Mouse (Mus musculus) heart, postnatal 25 days (tissue): ENCODE results near the gene Dab1. TPM values are rescaled to one million over a fixed set of nuclear protein-coding genes. Genes with fewer than 3 reads are reported as not detected.

ENCODE experiments used
- DNase-seq: peaks from one replicate; pipeline ENCODE4 v3.0.0; 2022; ENCODE audit warnings: low spot score
- intact Hi-C: fragments of 180-260 bp; cut with DNase I; formaldehyde crosslinking; loops from one replicate; pipeline ENCODE4 v1.15.1; 2025
- total RNA-seq, 2 experiments: library from RNA; stranded (reverse); gene quantifications; 2 replicates each; pipeline ENCODE4 v1.2.3; 2021

Gene Dab1
- total RNA-seq, 2 experiments from 2014 or later, result 0.11 TPM; not detected in 1

DNA sequence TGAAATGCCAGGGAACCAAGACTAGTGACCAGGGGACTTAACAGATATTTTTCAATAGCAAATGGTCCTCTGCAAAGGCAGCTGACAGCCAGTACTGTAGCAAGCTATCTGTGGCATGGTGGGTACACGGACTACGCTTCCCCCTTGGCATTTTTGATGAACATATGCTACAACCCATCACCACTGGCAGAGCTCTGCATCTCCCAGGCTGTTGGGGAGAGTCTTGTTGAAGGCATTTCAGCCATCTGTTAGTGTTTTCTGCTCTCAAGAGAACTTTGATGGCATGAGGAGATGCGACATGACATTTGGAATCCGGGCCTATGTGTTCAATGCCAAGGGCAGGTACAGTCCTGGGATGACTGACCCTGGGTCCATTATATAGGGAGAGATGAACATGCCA is 443.2 kb downstream of the Dab1 start:
- intact Hi-C loops, result no loop called here
- DNase-seq, result no peak

DNA sequence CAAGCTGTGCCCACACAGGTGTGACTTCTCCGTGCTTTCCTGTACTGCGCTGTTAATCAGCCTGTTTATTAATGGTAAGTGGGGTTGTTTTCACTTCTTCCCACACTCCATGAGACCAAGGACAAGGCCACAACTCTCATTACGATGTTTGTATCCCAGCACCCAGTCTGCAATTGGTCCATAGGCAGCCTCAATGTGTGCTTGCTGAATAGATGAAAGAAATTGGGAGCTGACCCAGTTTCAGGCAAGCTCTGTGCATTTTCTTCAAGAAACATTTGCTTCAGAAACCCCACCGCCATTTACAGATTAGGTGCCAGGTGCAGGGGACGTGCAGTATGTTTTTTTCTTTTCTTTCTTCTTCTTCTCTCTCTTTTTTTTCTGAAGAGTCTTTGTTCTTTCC is 447.7 kb downstream of the Dab1 start:
- DNase-seq, result no peak
- intact Hi-C loops, result no loop called here

DNA sequence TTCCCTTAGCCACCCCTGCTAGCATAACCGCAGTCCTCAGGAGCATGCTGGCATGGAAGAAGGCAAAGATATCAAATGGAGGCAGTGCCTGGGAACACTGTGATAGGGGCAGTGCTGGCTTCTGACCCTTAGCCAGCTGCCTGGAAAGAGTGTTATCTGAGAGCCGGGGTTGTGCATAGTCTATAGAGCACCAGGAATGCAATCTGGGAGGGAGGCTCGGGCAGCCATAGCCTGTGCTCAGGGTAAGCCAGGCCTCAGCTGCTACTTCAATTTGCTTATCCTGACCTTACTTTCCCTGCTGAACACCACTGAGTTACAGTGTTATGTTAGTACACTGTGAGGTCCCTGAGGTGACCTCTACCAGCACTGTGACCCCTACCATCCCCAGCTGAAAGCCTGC is 448.6 kb downstream of the Dab1 start:
- intact Hi-C loops, result no loop called here
- DNase-seq, result no peak

DNA sequence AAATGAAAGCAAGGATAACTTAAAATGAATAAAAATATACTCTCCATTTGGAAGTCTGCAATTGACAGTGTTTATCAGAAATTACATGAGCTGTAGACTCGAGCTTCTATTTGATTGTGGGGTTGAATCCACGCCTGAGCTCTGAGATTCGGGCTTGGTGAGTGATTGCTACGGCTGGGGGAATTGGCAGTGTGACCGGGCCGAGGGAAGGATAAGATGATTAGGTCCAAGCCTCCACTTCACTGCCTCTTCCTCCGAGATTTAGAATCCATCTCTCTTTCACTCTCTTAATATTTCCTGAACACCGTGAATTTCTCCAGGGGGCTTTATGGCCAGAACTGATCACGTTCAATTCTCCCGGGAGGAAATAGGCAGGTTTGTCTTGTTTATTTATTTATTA is 452.1 kb downstream of the Dab1 start:
- no peak for DNase-seq
- intact Hi-C loops, result no loop called here

DNA sequence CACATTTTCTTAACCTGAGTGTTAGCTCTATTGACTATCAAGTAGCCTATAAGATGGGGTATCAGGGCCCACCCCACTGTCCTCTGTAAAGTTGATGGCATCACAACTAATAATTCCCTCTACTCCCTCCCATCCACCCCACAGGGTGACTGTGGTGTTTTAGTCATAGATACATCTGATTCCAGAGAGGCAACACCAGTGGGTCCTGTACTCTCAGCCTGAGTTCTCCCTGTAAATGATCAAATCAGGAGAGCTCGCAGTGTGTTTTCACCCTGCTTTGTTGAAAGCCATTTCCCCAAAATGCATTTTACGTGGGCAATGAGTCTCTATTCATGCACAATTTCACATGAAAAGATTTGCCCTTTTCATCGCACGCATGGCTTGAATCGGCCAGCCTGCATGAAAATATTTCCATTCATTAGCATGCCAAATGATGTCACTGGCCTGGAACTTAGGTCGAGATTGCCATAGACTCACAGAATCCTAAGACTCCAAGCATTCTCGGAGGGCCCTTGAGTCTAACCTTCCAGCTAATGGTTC is 454.8 kb downstream of the Dab1 start:
- DNase-seq, result no peak
- intact Hi-C loops, result no loop called here

DNA sequence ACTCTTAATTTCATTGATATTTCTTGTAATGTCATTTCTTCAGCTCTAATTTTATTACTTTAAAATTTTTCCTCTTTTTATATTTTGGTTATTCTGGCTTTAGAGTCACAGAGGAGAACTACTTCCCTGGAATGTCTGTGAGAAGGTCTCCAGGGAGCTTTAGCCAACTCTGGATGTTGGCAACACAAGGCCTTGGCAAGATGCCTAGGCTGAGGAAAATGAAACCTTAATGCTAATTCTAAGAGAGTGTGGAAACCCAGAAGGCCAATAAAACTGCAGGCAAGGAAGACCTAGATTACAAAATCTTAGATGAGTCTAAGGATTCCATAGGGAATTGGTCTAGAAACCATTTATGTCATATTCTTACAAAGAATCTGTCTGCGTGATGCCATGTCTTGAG is 458.6 kb downstream of the Dab1 start:
- intact Hi-C loops, result no loop called here
- DNase-seq, result no peak

DNA sequence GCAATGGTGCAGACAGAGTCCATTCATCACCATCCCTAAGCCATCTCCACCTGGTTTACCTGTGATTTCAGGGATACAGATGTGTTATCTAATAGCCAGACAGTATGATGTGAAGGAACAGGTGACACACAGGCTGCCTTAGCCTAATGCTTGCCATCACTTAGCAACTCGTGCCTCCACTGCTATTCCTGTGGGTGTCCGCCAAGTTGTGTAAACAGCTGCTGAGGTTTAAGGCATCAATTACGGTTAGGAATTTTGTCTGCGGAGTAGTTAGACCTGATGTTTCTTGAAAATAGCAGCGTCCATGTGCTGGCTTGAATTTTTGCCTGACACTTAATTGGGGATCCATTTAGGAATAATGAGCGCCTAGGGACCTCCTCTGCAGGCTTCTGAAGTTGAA is 487.1 kb downstream of the Dab1 start:
- no peak for DNase-seq
- intact Hi-C loops, result no loop called here

DNA sequence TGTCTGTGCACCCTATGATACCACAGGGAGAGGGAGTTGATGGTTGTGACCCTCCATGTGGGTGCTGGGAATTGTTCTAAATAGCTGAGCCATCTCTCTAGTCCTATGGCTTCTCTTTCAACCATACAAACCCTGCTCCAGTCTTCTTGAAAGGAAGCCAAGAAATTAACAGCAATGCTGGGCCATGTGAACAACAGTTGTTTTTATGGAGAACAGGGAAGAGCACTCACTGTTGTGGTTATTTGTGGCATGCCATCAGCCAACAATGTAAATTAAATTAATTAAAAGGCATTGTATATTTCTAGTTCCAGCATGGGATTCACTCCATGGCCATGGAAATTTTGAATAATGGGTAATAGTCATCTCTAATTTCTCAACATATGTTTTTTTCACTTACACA is 492.5 kb downstream of the Dab1 start:
- intact Hi-C loops, result no loop called here
- no peak for DNase-seq

DNA sequence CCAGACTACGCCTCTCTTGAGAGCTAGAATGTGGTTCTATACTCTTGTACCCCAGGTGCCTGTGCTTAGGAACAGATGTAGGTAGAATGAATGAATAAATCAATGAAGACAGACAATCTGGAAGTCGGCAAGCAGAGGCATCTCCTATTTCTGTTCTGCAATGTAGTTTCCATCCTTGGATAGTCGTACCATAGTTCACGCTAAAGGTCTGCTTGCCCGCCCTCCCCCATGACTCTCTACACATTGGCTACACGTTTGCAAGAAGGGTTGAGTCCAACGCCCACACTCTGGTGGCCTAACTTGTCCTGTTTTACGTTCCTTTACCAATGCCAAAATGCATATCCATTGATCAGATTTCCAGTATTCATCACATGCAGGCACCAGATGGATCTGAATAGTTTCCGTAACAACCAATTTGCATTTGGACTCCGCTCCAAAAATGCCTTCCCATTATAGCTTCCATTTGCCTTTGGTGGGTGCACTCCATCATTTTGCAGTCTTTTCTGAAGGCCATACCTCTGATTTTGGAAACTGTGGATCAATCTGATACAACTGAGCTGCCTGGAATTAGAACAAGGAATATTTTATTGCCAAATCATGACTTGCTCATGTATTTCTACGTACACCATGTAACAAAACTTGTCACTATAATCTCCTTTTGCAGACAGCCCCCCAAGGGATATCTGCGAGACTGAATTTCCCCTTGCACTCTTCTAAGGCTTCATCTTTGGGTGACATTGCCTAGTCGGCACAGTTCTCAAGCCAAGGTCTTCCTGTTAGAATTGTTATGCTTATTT is 494.2 kb downstream of the Dab1 start:
- DNase-seq, result no peak

DNA sequence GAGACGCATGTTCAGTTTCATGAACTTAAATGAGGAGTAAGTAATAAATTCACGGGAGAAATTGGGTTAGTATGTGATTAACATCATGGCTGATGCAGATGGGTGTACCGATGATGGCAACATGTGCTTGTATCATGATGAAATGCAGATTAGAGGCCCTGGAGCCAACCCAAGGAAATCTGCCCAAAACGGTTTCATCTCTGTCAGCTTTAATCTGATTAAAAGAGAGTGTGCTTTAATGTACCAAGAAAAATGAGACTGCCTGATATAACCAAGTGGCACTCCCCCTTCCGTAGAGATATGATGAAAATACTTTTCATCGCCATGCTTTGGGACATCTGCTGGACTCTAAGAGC is 494.8 kb downstream of the Dab1 start:
- intact Hi-C loops, result no loop called here
- DNase-seq, result no peak

More for the DNA sequence above, 494.2 kb downstream of the Dab1 start:
- intact Hi-C loops, result no loop called here

DNA sequence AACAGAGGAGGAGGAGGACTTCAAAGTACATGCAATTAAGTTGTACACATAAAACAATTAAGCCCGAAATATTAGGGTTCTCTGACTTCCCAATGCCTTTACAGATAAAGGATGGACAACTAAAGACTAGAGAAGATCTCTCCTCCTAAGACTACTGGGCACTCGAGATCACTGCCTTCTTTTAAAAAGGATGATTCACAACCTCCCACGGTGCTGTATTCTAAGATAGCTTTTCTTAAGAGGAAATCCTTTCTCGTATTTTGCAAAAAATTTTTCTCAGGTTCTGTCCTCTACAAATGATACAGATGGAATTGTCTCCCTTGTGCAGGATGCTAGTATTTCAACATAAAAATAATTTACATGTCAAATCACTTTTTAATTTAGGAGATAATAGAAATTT is 500.9 kb downstream of the Dab1 start:
- intact Hi-C loops, result no loop called here
- DNase-seq, result no peak

DNA sequence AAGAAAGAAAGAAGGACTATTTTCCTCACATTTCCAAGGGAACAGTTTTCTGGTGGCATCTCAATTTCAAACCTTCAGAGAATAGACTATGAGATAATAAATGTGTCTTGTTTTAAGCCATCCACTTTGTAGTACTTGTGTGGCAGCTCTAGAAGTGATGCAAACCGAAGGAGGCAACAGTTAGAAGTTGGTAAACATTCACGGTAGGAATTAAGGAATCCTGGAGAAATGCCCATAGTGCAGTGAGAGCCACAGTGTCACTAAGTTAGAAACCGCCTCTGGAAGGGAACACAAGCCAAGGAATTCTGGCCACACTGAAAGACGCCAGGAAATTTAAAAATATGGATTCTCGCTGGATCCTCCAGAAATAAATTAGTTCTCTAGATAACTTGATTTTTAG is 502.8 kb downstream of the Dab1 start:
- no peak for DNase-seq
- intact Hi-C loops, result no loop called here

DNA sequence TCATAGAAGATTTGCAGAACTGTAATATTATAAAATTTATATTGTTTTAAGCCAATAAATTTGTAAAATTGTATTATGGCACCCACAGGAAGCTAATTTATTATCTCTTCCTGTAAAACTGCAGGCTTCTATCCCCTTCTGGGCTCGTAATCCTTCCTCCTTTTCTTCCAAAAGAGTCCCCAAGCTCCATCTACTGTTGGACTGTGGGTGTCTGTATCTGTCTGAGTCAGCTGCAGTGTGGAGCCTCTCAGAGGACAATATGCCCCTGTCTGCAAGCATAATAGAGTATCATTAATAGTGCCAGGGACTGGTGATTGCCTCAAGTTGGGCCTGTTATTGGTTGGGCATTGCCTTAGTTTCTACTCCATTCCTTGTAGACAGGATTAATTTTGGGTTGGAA is 503.2 kb downstream of the Dab1 start:
- intact Hi-C loops, result no loop called here
- no peak for DNase-seq

DNA sequence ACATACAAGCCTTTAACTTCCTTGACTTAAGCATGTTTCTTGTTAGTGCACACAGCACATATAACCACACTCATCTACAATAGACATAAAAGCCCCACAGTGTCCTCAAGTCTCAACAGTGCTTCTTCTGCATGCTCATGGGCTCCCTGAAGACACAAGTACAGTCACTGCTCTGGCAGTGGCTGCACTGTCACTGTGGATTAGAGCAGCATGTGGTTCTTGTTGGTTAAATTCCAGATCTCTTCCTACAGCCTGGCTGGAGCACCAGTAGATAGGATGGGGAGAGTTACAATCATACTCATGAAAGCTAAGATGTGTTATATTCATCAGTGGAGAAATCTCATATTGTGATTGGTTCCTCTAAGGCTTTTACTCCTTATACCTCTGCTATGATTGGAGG is 534.5 kb downstream of the Dab1 start:
- DNase-seq, result no peak
- intact Hi-C loops, result no loop called here

DNA sequence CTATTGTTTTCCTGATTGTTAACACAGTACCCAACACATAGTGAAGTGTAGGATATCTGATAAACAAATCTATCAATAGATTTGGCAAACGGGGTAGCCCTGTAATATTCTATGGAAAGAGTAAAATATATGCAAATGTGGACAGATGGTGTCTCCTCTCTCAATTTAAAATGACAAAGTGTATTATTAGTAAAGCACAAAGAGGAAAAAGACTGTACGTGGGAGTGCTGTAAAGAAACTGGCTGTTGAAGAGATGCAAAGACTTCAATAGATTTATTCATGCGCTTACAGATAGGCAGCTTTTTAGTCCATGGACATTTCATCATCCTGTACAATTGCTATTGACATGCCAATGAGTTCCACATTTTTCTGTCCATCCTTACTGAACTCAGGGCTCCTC is 558.9 kb downstream of the Dab1 start:
- intact Hi-C loops, result no loop called here

DNA sequence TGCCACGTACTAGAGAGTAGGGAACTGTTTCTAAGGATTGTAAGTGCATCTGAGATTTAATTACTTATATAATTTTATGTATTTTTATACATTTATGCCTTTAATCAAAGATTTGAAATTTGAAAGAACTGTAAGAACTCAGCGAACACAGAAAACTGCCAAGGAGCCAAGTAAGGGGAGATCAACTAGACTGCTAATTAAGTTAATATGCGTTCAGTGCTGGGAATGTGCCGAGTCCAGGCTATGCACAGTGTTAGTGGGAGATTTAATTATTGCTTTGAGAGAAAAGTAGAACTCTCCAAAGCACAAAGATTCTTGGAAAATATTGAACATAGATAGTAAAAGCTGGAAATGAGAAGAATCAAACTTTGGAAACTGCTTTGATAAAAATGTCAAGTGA is 567.2 kb downstream of the Dab1 start:
- intact Hi-C loops, result no loop called here
- no peak for DNase-seq

More for the DNA sequence above, 558.9 kb downstream of the Dab1 start:
- no peak for DNase-seq

DNA sequence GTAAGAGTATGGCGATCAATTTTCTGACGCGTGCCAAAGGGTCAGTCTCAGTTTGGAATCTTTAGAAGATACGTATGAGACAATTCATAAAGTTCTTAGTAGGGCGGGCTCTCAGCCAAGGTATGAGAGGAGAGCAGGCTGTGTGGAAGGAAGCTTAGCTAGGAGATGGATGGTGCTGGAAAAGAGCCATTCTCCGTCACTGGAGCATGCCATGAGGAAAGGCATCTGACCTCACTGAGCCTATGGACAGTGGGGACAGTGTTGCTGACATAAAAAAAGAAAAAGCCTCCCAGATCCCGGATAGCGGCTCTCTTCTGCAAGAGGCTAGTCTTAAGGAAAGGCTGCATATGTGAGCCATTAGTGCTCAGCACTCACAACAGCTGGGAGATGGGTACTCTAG is 579.5 kb downstream of the Dab1 start:
- intact Hi-C loops, result no loop called here
- no peak for DNase-seq

DNA sequence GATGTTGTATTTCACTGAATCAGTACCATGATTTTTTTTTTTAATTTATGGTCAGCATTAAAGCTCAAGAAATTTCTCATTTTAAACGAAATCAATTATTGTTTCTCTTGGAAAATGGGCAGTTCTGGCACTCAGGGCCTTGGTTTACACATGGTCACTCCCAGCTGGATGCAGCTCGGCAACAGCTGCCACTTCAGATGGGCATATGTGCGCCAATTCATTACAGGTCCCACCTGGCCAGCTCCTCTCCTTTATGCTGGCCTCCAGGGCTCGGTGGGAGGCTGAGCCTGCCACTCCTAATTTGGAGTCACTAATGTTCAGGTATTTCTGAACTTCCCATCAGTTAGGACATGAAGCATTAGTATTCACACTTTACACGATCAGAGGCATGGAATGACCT is 582.5 kb downstream of the Dab1 start:
- DNase-seq, result no peak
- intact Hi-C loops, result no loop called here

DNA sequence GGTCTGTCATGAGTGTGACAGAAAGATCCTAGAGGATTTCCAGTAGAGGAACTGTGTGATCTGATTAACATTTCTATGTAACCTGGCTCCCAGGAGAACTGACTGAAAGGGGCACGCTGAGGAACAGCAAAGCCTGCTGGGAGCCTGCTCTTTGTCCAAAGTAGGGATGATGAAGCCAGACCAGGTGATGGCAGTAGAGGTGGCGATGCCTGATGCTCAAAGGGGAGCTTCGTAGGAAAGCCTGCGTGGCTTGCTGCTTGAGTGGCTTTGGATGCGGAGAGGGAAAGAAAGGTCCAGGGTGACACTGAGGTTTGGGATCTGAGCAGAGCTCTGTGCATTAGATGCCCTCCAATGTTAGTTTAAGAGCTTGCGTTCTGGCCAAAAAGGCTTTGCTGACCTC is 584.9 kb downstream of the Dab1 start:
- intact Hi-C loops, result no loop called here
- no peak for DNase-seq

DNA sequence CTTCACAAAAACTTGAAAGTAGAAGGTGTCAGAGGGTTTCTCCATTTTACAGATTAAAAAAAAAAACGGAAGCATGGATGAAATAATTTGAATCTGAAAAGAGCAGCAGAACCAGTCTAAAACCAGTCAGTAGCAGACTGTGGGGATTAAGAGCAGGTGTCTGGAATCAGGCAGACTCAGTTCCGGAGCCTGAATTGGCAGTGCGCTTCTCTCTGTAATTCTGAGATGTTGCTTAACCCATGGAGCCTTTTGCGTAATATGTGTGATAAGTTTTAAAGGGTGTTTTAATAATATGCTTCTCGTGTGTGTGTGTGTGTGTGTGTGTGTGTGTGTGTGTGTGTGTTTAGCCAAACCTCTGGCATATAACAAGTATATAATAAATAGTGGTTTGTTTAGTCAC is 587.5 kb downstream of the Dab1 start:
- intact Hi-C loops, result no loop called here
- DNase-seq, result no peak

DNA sequence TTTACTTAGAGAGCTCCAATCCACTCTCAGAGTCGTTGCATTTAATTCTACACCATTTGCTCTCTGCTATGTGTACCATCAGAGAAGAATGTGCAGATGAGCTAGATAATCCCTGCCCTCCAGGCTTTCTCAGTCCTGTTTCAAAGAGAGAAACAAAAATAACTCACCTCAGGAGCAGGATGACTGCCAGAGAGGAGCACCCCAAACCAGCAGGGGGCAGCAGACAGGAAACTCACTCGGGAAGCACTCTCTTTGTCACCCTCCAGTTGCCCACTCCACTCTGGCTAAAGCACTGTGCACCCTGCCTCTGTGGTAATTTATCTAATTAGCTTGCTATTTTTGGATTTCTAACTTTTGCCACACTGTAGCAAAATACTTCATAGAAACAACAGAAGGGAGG is 589.9 kb downstream of the Dab1 start:
- no peak for DNase-seq
- intact Hi-C loops, result no loop called here

DNA sequence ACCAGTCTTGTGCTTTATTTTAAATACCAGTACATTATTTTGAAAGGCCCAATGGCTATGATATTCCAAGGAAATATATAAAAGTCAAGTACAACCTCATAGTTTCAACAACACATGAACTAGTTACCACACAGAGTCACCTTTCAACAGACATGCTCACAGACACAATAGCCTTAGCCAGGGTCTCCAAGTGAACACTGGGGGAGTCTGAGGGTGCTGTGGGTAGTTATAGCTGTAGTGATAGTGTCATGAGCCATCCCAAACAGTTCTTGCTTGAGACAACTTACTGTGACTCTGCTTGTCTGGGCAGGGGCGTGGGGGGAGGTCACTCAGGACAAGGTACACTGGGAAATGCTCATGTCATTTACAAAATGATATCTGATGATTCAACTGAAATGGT is 591.6 kb downstream of the Dab1 start:
- DNase-seq, result no peak
- intact Hi-C loops, result no loop called here
